In genomic region chr15:80560646-80561580, GRCm38 (mm10) we compare ENCODE assay signal across 11 mouse cellular contexts. TPM values are rescaled to one million over a fixed set of nuclear protein-coding genes. Genes with fewer than 3 reads are reported as not detected.
DNase-seq lines count a peak whose midpoint lies in the region; ATAC-seq and TF ChIP-seq lines count a peak whose summit lies in the region.
"Had no signal": no experiment of that assay in that cellular context is flagged by ENCODE, and none has a peak within 500 bp of the region (broad histone marks: within the 10 kb centered on the region; RNA-seq: fewer than 3 reads in every experiment).

No protein-coding gene starts in this region.

- no peaks in the 10 kb centered on the region for H3K27me3 ChIP-seq in spleen, adult 2 months (ENCODE audit: control insufficient read depth, insufficient read depth, low read length)
- no peaks in the 10 kb centered on the region for H3K27me3 ChIP-seq in stomach, postnatal 0 days (ENCODE audit: control insufficient read depth, insufficient read depth, low read length)
- H3K27me3 ChIP-seq: hindbrain, embryonic 15.5 days had no signal

- intact Hi-C loops in gastrocnemius, adult 2 months (cut with DNase I) = no loop called here

- H3K4me2 ChIP-seq in stomach, postnatal 0 days (replicated peaks; ENCODE audit: low read depth) = no peak overlapping the region
- H3K4me2 ChIP-seq: hindbrain, embryonic 15.5 days had no signal

- WGBS in spleen, adult 2 months = 20% methylated on average over 15 of the region's 15 CpGs
- 35% methylated on average over 15 of the region's 15 CpGs for WGBS in stomach, postnatal 0 days

- H3K36me3 ChIP-seq in spleen, adult 2 months (ENCODE audit: control insufficient read depth, insufficient read depth, low read length) = no peaks in the 10 kb centered on the region
- no peaks in the 10 kb centered on the region for H3K36me3 ChIP-seq in stomach, postnatal 0 days (ENCODE audit: control insufficient read depth, insufficient read depth, low read length)
- H3K36me3 ChIP-seq: hindbrain, embryonic 15.5 days had no signal

- peaks cover 18% of the 10 kb centered on the region for H3K4me1 ChIP-seq in spleen, adult 2 months (ENCODE audit: control insufficient read depth, insufficient read depth, insufficient read length)
- no peaks in the 10 kb centered on the region for H3K4me1 ChIP-seq in stomach, postnatal 0 days (replicated peaks; ENCODE audit: control insufficient read depth, insufficient read depth)

- no peak for TF ChIP-seq EP300 in stomach, postnatal 0 days (optimal IDR thresholded peaks at IDR 0.05)

- H3K4me3 ChIP-seq in spleen, adult 2 months (ENCODE audit: extremely low read depth, insufficient read depth, insufficient read length) = no peak overlapping the region
- H3K4me3 ChIP-seq in stomach, postnatal 0 days (ENCODE audit: low read depth, low read length) = no peak overlapping the region
- no peak overlapping the region for H3K4me3 ChIP-seq in gastrocnemius, adult 2 months
- H3K4me3 ChIP-seq: hindbrain, embryonic 15.5 days had no signal

- no peak for TF ChIP-seq POLR2A in spleen, adult 2 months (IDR thresholded peaks at IDR 0.05; ENCODE audit: low read depth, low read length)

- peak overlapping the region; percentile 12; the same call in 1 of the 2 replicates for H3K27ac ChIP-seq in spleen, adult 2 months (ENCODE audit: insufficient read depth, low read length)
- no peak overlapping the region for H3K27ac ChIP-seq in stomach, postnatal 0 days (replicated peaks)
- no peak overlapping the region for H3K27ac ChIP-seq in gastrocnemius, adult 2 months
- H3K27ac ChIP-seq: hindbrain, embryonic 15.5 days had no signal

- H3K9ac ChIP-seq in stomach, postnatal 0 days (ENCODE audit: low read length) = no peak overlapping the region
- H3K9ac ChIP-seq: hindbrain, embryonic 15.5 days had no signal

- no peaks in the 10 kb centered on the region for H3K9me3 ChIP-seq in stomach, postnatal 0 days (ENCODE audit: control insufficient read depth, low read length)
- H3K9me3 ChIP-seq: hindbrain, embryonic 15.5 days had no signal

- DNase-seq in spleen, adult 2 months (ENCODE audit: low read depth in 1 of 2, low spot score in 2 of 2) = no peak
- no peak for DNase-seq in spleen, adult 18-20 months
- peak; percentile 58 for DNase-seq in NIH3T3 (ENCODE audit: low read depth)
- DNase-seq in cerebellum, postnatal 14 days = peak; percentile 78 to 85
- DNase-seq in stomach, postnatal 0 days (ENCODE audit: low spot score) = no peak
- DNase-seq in layer of hippocampus, postnatal 10 days (ENCODE audit: low spot score in 2 of 2) = no peak
- DNase-seq in gastrocnemius, adult 2 months = no peak
- DNase-seq: gastrocnemius, postnatal 14 days had no signal

- 0 out of 2 replicates have a peak, but pooled peaks have one; percentile 29 for ATAC-seq in stomach, postnatal 0 days (ENCODE audit: low FRiP score, low TSS enrichment)

- no peak for TF ChIP-seq CTCF in spleen, adult 2 months (IDR thresholded peaks at IDR 0.05; ENCODE audit: extremely low read depth, insufficient read depth, insufficient read length, insufficient replicate concordance)
- TF ChIP-seq CTCF in stomach, postnatal 0 days (IDR thresholded peaks at IDR 0.05; ENCODE audit: low read depth) = no peak
- TF ChIP-seq CTCF in gastrocnemius, adult 2 months (IDR thresholded peaks at IDR 0.05) = no peak

RNA-seq across cellular contexts. Expression of gene Enthd1, which starts 4.0 kb away (rescaled TPM):
- polyA plus RNA-seq in spleen, adult 2 months (2012; rRNA removed) = 0.05 TPM in 2 replicates
- polyA plus RNA-seq in stomach, postnatal 0 days (2015; fragmentation: Nextera tagmentation; extraction: Ambion mirVana) = not detected in 2 replicates
- not detected for total RNA-seq in layer of hippocampus, postnatal 10 days (2021)
- total RNA-seq in gastrocnemius, adult 2 months (2021) = not detected
- total RNA-seq: adrenal gland, adult 18-20 months; gastrocnemius, postnatal 14 days had no signal
- polyA plus RNA-seq: hindbrain, embryonic 15.5 days; lung, embryonic 16.5 days had no signal

RNA-seq across cellular contexts. Expression of gene Grap2, which starts 11.5 kb away (rescaled TPM):
- 54.4 and 58.2 TPM in 2 replicates for polyA plus RNA-seq in spleen, adult 2 months (2012; rRNA removed)
- polyA plus RNA-seq in stomach, postnatal 0 days (2015; fragmentation: Nextera tagmentation; extraction: Ambion mirVana) = 0.15 and 0.22 TPM in 2 replicates
- under 1 TPM; 0.59 to 0.78 TPM for total RNA-seq in layer of hippocampus, postnatal 10 days (2021)
- under 1 TPM in 1 of 2 experiments, not detected in 1; 0.31 TPM for total RNA-seq in gastrocnemius, adult 2 months (2021)

Comparison
In these comparisons a context has a peak if more than half of its experiments do, and no peak if none do; other contexts are left out.
1. DNase-seq: peak in NIH3T3 (single experiment) and cerebellum, postnatal 14 days (2 of 2); none in spleen, adult 2 months (0 of 2), spleen, adult 18-20 months (0 of 2), stomach, postnatal 0 days (single experiment), layer of hippocampus, postnatal 10 days (0 of 2) and gastrocnemius, adult 2 months (single experiment).